Mouse (Mus musculus): ENCODE data around the gene Mpnd. TPM values are rescaled to one million over a fixed set of nuclear protein-coding genes. Genes with fewer than 3 reads are reported as not detected.

Mpnd gene
- polyA plus RNA-seq, 1 experiment = 142 TPM

DNA sequence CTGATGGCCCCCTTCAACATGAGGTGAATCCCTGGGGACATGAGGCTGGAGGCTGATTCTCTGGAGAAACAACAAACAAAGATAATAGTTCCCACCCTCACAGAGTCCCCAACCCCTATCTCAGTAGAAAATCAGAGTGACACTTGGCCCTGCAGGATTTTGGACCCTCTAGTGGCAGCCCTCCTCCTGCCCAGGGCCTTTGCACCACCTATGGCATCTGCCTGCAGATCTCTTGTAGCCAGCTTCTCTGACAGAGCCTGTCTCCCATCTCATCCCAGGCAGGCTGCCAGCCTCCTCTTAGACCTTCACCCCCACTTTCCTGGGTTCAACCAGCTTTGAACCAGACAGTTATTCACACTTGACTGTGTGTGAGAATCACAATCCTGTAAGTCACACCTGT, 44.7 kb upstream of the Mpnd start:
- no peak for TF ChIP-seq POLR2A (IDR thresholded peaks at IDR 0.05; ENCODE audit: extremely low read depth, insufficient read depth, low read length)
- no peak for TF ChIP-seq CTCF (IDR thresholded peaks at IDR 0.05; ENCODE audit: extremely low read depth, insufficient read depth, low read length)
- peaks cover 2% of the 10 kb centered on the region for H3K4me1 ChIP-seq (ENCODE audit: control insufficient read depth, insufficient read depth, low read length)
- H3K4me3 ChIP-seq (ENCODE audit: insufficient read depth, low read length) = no peak overlapping the region
- H3K27ac ChIP-seq (ENCODE audit: insufficient read depth, low read length) = no peak overlapping the region

DNA sequence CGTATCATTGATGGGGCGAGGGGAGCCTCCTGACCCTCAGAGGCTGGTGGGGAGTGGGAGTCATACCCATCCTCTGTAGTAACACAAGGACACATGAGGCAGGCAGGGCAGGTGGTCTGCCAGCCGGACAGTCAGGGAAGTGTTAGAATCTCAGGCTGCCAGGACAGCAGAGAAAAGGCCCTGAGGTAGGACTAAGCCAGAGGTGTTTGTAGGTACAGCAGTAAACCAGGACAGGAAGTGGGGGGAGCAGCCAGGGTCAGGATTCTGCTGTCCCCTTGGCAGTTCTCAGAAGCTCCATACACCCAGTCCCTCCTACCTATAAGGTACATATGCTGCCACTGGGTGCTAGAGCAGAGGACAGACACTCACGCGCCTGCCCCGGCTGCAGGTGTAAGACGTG, 43.9 kb upstream of the Mpnd start:
- Histone ChIP-seq H3K4me3 (ENCODE audit: insufficient read depth, low read length) (no peak overlapping the region), H3K4me1 (ENCODE audit: control insufficient read depth, insufficient read depth, low read length) (peaks cover 2% of the 10 kb centered on the region), H3K27ac (ENCODE audit: insufficient read depth, low read length) (no peak overlapping the region)
- TF ChIP-seq CTCF (IDR thresholded peaks at IDR 0.05; ENCODE audit: extremely low read depth, insufficient read depth, low read length) = no peak
- TF ChIP-seq POLR2A (IDR thresholded peaks at IDR 0.05; ENCODE audit: extremely low read depth, insufficient read depth, low read length) = no peak

DNA sequence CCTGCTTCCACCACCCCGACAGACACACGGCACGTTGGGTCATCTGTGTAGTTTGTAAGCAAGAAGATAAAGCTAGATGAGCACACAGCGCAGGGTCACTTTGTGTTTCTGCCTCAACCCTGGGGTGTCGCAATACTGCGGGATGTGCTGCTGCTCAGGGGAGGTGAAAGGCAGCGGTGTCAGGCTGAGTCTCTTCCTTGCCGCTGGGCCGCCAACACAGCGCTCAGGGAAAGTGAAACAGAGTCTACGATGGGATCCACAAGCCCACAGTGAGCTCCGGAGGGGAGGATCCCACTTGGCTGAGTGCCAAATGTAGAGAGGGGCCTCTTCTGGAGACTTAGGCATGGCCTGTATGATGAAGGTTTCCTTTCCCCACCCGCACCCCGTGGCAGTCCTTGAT, 42.3 kb upstream of the Mpnd start:
- H3K4me3 ChIP-seq (ENCODE audit: insufficient read depth, low read length) = no peak overlapping the region
- H3K4me1 ChIP-seq (ENCODE audit: control insufficient read depth, insufficient read depth, low read length) = peaks cover 2% of the 10 kb centered on the region
- TF ChIP-seq POLR2A (IDR thresholded peaks at IDR 0.05; ENCODE audit: extremely low read depth, insufficient read depth, low read length) (no peak), CTCF (IDR thresholded peaks at IDR 0.05; ENCODE audit: extremely low read depth, insufficient read depth, low read length) (no peak)
- no peak overlapping the region for H3K27ac ChIP-seq (ENCODE audit: insufficient read depth, low read length)

DNA sequence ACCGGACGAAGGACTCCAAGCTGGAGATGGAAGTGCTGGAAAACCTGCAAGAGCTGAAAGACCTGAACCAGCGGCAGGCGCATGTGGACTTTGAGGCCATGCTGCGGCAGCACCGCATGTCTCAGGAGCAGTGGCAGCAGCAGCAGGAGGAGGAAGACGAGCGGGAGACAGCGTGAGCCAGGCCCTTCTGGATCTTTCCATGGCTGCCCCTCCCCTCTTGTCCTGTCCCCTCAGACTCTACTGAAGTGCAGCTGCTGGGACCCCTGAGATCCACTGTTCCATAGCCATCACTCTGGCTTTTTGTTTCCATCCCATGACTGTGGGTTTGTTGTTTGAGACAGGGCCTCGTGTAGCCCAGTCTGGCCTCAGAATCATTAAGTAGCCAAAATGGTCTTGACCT, 41.0 kb upstream of the Mpnd start:
- Histone ChIP-seq H3K27ac (ENCODE audit: insufficient read depth, low read length) (no peak overlapping the region), H3K4me3 (ENCODE audit: insufficient read depth, low read length) (no peak overlapping the region), H3K4me1 (ENCODE audit: control insufficient read depth, insufficient read depth, low read length) (peaks cover 2% of the 10 kb centered on the region)
- no peak for TF ChIP-seq POLR2A (IDR thresholded peaks at IDR 0.05; ENCODE audit: extremely low read depth, insufficient read depth, low read length)
- no peak for TF ChIP-seq CTCF (IDR thresholded peaks at IDR 0.05; ENCODE audit: extremely low read depth, insufficient read depth, low read length)

DNA sequence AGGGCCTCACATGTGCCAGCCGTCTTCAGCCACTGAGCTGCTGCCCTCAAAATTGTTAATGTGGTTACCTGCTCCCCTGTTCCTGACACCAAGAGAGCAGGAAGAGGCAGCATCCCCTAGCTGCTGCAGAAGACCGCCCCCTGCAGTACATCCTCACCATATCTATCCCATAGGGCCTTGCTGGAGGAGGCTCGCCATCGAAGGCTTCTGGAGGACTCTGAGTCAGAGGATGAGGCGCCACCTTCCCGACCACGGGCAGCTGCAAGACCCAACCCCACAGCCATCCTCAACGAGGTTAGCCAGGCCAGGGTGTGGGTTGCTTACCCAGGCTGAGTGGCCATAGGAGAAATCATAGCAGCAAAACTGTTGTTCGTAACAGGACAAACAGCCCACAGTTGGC, 40.5 kb upstream of the Mpnd start:
- Histone ChIP-seq H3K27ac (ENCODE audit: insufficient read depth, low read length) (no peak overlapping the region), H3K4me3 (ENCODE audit: insufficient read depth, low read length) (no peak overlapping the region), H3K4me1 (ENCODE audit: control insufficient read depth, insufficient read depth, low read length) (peaks cover 4% of the 10 kb centered on the region)
- no peak for TF ChIP-seq CTCF (IDR thresholded peaks at IDR 0.05; ENCODE audit: extremely low read depth, insufficient read depth, low read length)
- TF ChIP-seq POLR2A (IDR thresholded peaks at IDR 0.05; ENCODE audit: extremely low read depth, insufficient read depth, low read length) = no peak

DNA sequence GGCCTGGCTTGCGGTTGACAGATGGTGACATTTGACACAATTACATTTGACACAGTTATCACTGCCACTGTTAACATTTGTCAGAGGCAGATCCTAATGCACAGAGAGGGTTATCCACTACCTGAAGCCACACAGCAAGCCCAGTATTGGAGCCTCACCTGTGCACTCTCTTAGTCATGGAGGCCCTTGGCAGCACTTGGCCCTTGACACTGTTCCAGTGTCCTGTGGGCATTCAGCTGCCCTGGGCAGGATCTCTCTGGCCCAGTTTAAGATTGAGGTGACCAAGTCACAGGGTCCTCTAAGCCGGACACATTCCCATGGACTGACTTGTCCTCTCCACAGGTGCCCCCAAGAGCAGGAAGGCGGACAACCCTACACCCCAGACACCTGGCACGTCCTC, 38.3 kb upstream of the Mpnd start:
- Histone ChIP-seq H3K27ac (ENCODE audit: insufficient read depth, low read length) (no peak overlapping the region), H3K4me1 (ENCODE audit: control insufficient read depth, insufficient read depth, low read length) (peaks cover 5% of the 10 kb centered on the region), H3K4me3 (ENCODE audit: insufficient read depth, low read length) (no peak overlapping the region)
- no peak for TF ChIP-seq CTCF (IDR thresholded peaks at IDR 0.05; ENCODE audit: extremely low read depth, insufficient read depth, low read length)
- no peak for TF ChIP-seq POLR2A (IDR thresholded peaks at IDR 0.05; ENCODE audit: extremely low read depth, insufficient read depth, low read length)

DNA sequence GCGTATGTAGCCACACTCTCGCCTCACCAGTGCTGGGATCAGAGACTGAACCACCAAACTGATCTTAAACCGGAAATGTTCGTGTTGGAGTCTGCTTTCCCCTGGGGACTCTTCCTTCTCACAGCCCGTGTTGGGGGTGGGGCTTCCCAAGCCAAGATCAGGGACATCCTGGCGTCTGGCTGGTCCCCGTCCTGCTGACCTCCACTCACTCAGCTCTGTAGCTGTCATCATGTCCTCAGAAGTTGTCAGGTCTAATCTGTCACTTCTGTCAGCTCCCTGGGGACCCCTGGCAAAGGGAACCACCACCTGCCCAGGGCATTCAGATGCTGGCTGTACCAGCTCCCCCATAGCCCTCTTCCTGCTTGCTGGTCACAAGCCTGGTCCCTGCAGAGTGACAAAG, 37.3 kb upstream of the Mpnd start:
- TF ChIP-seq POLR2A (IDR thresholded peaks at IDR 0.05; ENCODE audit: extremely low read depth, insufficient read depth, low read length) (no peak), CTCF (IDR thresholded peaks at IDR 0.05; ENCODE audit: extremely low read depth, insufficient read depth, low read length) (no peak)
- H3K4me1 ChIP-seq (ENCODE audit: control insufficient read depth, insufficient read depth, low read length) = peaks cover 5% of the 10 kb centered on the region
- no peak overlapping the region for H3K27ac ChIP-seq (ENCODE audit: insufficient read depth, low read length)
- no peak overlapping the region for H3K4me3 ChIP-seq (ENCODE audit: insufficient read depth, low read length)

DNA sequence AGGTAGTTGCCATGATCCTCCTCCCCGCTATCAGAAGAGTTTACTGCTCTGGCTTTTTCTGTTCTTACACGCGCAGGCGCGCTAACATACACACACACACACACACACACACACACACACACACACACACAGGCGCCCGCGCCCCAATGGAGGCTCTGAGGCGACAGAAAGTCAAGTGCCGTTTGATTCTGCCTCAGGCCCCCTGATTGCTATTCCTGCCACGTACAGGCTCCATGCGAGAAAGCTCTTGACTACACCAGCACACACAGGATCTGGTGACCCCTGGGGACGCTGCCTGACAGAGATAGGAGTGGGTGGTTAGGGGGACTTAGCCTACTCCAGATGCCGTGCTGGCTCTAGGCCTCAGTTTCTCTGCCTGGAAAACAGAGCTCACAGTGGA, 36.0 kb upstream of the Mpnd start:
- H3K4me1 ChIP-seq (ENCODE audit: control insufficient read depth, insufficient read depth, low read length) = peaks cover 5% of the 10 kb centered on the region
- peak overlapping the region; percentile 44; the same call in 1 of the 2 replicates for H3K4me3 ChIP-seq (ENCODE audit: insufficient read depth, low read length)
- no peak overlapping the region for H3K27ac ChIP-seq (ENCODE audit: insufficient read depth, low read length)
- TF ChIP-seq POLR2A (IDR thresholded peaks at IDR 0.05; ENCODE audit: extremely low read depth, insufficient read depth, low read length) (no peak), CTCF (IDR thresholded peaks at IDR 0.05; ENCODE audit: extremely low read depth, insufficient read depth, low read length) (no peak)

DNA sequence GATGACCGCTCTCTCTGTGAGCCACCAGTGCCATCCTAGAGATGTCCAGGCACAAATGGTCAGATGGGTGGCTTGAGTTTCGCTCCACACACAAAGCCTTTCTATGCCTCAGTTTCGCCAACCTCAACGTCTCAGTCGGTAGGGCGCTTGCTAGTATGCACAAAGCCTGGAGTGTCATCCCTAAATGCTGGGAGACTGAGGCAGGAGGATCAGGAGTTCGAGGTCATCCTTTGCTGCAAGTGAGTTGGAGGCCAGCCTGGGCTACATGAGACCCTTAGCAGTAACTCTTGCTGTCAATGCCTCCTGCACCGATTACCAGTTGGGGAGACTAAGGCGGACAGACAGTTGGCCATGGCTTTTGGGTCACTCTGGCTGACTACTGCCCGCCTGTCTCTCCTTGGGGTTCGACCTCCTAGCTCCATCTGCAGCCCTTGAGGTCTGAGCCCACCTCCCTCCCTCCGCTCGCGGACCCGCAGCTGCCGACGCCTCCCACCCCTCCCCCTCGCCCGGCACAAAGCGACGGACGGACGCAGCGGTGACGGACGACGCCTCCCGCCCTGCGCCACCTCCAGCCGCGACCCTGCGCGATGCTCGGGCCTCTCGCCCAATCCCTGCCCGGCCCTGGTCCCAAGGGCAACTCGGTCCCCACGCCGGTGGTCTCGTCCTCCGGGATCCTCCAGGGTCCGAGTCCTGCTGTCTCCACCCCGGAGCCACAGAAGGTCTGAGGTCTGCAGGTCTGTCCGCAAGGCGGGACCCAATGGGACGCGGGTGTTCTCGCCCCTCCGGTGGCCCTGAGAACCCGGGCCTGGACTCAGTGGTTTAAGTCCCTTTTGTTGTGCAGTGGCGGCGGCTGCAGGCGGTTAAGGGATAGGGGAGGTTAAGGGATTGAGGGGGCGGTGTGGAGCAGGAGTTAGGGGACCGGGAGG, 35.3 kb upstream of the Mpnd start, which contains the start of gene Shd:
Shd (plus strand) TSS at position 502 of the 926 bp plus-strand sequence.
- Histone ChIP-seq H3K4me3 (ENCODE audit: insufficient read depth, low read length) (peak within 1 kb of the TSS; percentile 44), H3K4me1 (ENCODE audit: control insufficient read depth, insufficient read depth, low read length) (peaks cover 5% of the 10 kb centered on the region), H3K27ac (ENCODE audit: insufficient read depth, low read length) (no peak within 1 kb of the TSS)
- no peak for TF ChIP-seq POLR2A (IDR thresholded peaks at IDR 0.05; ENCODE audit: extremely low read depth, insufficient read depth, low read length)

DNA sequence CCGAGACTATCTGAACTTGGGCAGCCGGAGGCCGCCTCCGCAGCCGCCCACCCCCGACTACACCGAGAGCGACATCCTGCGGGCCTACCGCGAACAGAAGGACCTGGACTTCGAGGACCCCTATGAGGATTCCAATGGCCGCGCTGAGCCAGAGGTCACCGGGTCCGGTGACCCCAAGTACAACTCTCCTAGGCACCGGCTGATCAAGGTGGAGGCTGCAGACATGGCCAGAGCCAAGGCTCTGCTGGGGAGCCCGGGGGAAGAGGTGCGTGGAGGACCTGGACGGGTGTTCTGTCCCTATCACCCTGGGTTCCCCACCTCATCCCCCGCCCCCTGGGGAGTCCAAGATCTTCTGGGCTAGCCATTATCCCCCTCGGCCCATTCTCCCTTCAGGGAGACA, 34.1 kb upstream of the Mpnd start:
- Histone ChIP-seq H3K4me1 (ENCODE audit: control insufficient read depth, insufficient read depth, low read length) (peaks cover 5% of the 10 kb centered on the region), H3K27ac (ENCODE audit: insufficient read depth, low read length) (no peak overlapping the region), H3K4me3 (ENCODE audit: insufficient read depth, low read length) (peak overlapping the region; percentile 44; the same call in 1 of the 2 replicates)
- no peak for TF ChIP-seq CTCF (IDR thresholded peaks at IDR 0.05; ENCODE audit: extremely low read depth, insufficient read depth, low read length)
- TF ChIP-seq POLR2A (IDR thresholded peaks at IDR 0.05; ENCODE audit: extremely low read depth, insufficient read depth, low read length) = no peak
